Mouse (Mus musculus): ENCODE measurements around the gene Elovl7.

DNA sequence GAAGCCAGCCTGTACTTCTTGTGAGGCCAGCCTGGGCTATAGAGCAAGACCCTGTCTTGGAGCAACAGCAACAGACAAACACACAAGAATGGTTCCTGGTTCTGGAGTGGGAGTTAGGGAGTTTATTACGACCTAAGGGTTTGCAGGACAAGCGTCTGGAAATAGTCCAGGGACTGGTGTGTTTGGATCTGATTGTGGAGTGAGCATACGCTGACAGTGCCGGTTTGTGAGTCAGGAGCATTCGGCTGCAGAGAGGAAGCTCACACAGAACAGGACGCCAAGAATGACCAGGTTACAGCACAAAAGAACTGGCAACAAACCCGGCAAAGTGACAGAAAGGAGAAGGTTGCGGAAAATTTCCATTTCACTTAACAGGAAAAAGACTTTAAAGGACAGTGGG lies 43.7 kb upstream of the Elovl7 start:
- no peak for TF ChIP-seq CTCF (IDR thresholded peaks at IDR 0.05; ENCODE audit: control insufficient read depth, insufficient read depth, insufficient replicate concordance, low read depth, low read length)
- TF ChIP-seq POLR2A (IDR thresholded peaks at IDR 0.05; ENCODE audit: control insufficient read depth, low read depth, low read length) = no peak

Data from testis, adult 2 months (tissue).